Mouse (Mus musculus): ENCODE data around the gene Gm10644.

Gm10644 gene

DNA sequence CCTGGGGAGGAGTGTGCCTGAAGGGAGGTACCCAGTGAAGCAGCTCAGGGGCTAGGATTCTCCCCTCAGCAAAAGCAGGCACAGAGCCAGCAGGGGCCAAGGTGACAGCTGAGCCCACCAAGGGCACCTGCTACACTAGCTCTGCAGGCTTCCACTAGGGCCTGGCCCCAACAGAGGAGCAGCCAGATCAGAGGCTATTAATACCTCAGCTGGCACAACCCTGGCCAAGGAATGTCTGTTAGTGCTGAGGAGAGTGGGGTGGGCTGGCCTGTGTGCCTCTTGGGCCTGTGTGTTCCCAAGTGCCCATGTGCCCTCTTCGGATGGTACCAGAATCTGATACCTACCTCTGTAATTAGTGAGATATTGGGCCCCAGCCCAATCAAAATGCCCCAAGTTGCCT, 25.2 kb upstream of the Gm10644 start:
- no peak for DNase-seq

DNA sequence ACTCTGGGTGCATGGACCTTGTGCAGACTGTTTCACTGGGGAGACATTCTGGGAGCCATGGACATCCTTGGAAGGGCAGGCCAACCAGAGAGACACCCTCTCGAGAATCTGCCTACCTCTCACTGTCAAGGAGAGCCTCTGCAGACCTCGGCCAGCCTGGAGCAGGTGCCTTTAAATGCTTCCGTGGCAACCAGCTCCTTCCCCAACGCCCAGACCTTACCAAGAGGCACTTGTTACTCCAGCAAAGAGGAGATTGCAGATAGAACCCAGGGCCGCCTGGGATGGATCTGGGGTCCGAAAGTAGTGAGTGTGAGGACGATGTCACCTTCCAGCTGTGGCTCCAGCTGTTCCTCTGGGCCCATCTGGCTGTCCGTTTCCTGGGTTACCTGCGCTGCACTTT, 23.2 kb upstream of the Gm10644 start:
- DNase-seq = no peak

DNA sequence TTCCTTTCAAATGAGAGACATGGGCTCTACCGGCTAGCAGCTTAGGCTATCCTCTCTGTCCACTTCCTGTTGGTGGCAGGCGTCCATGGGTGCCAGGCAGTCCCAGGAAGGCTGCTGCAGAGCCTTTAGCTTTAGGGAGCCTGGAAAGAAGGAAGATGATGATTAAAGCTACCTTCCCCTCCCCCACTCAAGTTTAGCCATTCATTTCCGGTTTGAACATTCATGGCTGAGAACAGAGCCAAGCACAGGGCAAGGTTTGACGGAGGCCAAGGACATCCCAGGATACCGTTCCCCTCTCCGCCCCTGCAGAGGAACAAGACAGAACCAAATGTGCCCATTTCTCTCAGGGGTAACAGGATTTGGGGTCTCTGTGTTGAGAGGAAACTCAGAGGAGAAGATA, 22.6 kb upstream of the Gm10644 start:
- DNase-seq = no peak

DNA sequence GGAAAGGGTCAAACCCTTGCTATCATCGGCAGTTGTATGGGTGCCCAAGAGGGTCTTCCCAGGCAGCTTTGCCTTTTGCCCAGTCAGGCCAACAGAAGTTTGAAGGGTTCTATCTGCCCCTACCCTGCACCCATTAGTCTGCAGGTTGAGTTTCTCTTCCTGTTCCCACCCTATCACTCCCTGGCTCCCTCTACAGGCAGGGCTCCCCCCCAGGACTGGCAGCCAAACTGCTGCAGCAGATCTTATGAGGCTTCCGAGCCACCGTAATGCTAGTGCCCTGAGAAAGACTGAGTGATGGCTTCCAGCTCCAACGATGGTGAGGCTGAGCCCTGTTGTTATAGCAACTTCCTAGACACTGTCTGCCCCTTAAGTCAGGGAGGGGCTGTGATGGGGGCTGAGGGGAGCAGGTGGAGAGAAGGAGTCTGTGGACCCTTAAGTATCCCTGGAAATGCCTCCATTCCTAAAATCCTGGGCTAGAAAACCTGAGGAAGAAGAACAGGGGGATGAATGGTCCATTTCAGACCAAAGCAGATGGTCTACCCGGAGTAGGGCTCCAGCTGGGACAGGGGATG, 21.9 kb upstream of the Gm10644 start:
- no peak for DNase-seq

DNA sequence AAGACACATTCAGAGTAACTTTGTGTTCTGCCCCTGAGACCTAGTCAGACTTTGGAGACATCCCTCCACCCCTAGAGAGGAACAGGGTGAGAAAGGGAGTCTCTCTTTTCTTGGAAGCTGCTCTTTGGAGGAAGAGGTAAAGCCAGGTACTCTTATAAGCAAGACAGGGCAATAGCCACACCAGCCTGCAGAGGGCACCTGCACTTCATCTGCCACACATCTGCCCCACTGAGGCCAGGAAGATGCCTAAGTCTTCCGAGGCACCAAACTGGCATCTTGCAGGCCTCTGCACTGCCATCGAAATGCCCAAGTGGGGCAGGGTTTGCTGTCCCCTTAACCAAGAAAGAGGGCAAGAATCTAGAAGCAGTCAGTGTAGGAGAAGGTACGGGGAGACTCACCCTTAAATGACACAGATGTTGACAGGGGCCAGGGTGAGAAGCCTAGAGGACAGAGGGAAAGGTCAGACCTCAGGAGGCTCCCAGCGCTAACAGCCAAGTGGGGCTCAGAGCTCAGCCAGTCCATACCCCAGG, 21.2 kb upstream of the Gm10644 start:
- DNase-seq = peak; percentile 52

DNA sequence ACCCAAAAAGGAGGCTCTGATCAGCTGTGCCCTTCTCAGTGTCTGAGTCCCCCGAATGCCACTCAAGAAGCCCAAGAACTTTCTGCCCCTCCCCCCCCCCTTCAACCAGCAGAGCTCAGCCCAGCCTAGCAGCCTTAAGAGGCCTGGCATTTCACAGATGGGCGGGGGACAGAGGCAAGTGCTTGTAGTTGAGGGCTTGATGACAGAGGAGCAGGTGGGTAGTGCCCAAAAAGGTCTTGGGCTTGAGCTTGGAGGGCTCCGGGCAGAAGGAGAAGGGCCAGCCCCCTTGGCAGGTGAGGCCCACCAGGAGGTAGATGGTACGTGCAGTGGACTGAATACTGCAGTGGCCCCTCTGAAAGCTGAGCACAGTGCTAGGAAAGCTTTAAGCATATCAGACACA, 19.5 kb upstream of the Gm10644 start:
- DNase-seq = no peak

DNA sequence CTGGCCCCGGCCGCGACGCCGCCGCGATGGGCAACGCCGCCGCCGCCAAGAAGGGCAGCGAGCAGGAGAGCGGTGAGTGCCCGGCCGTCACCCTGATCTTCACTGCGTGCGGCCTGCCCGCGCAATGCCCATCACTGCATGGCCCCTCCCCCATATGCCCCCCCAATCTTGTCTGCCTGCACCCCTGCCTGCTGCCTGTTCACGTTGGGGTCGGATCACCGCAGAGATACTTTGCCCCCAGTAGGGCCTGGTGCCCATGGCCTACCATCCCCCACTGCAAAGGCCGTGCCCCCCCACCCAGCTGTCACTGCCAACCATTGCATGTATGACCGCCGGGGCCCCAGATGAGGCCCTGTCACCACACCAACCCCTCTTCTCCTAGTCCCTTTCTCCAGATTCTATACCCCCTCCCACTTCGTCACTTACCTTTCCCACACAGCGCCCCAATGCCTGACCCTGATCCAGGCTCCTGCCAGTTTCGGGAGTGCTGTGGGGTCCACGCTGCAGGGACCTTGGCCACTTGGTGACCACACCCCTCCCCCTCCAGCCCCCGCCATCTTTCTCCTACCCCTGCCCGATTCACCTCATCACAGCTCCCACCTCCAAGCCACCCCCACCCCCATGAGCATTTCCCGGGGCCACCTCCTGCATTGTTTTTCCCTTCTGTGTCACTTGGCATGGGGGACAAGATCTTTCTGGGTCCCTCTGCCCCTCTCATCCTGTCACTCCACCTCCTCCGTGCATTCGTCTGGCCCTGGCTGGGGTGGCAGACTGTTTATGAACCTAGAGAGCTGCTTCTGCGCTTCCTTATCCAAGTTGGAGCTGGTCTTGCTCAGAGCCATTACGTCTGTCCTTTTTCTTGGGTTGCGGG, 18.4 kb upstream of the Gm10644 start:
- no peak for DNase-seq

DNA sequence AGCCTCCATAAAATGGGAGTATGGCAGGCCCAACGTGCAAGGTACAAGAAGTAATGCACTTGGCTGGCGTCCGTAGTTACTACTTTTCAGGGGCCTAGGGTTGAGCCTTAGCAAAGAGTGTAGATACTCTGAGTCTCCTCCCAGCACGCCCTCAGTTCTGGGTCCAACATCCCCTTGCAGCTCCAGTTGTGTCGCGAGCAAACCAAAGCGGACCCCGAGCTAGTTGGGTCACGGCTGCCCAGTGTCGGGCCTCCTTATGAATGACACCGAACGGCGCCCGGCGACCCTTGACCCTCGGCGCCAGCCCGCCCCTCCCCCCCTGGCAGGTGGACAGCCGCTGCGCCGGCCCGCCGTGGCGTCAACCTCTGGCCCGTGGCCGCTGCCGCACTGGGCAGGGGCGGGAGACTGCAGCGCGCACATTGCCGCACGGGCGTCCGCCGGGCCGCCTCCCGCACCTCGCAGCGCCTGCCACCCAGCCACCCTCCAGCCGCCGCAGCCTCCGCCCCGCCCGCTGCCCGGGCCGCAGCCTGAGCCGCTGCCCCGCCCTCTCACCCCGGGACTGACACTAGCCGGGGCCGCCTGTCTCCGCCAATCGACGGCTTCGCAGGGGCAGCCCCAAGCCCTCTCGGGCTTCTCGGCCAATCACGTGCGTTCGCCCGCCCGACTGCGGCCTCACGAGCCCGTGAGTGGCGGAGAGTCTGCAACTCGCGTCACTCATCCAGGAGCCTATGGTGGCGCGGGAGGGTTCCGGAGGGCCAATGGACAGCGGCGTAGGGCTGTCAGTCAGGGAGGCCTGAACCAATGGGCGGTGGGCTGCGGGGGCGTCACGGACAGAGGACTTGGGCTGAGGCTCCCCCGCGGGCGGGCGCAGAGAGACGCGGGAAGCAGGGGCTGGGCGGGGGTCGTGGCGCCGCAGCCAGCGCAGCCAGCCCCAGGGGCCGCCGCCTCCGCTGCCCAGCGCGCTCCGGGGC, 17.4 kb upstream of the Gm10644 start, which contains the start of gene Prkaca:
Gene Prkaca, plus strand, starts transcription at position 844 of the 971 bp plus-strand sequence.
- DNase-seq = peak; percentile 97

DNA sequence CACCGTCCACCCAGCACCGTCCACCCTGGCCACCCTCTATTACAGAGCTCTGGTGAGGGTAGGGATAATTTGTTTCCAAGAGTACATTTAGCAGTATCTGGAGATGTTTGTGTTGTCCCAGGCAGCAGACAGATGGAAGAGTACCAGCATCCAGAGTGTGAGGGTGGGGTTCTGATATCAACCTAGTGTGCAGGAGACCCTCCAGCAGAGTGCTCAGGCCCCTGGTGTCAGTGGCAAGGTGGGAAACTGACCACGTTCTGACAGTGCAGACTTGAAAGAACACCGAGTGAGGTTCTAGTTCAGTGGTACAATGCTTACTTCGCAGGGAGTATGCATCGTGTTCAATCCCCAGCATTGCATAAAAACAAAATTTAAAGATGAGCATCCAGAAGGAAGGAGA, 16.7 kb upstream of the Gm10644 start:
- DNase-seq = no peak

DNA sequence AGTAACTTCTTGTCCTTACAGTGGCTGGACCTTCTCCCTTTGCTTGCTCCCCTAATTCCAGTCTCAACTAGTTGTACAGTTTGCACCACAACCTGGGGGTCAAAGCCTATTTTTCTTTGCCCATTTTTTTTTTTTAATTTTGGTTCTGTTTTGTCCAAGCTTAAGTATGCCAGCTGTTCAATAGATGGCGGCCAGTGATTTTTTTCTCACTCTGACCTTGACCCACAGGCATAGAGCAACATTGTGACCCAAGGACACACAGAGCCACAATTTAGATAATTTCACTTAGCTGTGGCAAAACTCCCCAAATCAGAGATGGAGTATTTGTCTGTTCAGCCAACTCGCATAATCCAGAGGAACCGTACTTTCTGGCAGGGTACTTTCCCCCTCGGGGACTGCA, 16.1 kb upstream of the Gm10644 start:
- DNase-seq = no peak

DNA sequence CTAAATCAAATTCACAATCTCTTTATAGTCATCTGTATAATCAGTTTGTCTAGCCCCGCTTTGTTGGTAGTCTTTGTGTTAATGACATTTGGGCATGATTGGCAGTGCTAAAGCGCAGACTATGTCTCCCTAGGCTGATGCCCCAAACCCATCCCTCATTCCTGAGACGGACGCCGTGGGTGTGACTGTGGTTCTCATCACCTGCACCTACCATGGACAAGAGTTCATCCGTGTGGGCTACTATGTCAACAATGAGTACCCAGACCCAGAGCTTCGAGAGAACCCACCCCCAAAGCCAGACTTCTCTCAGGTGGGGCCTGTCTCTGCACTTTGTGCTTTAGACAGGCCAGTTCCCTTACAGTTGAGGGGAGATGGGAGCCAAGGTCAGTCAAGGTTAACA, 12.7 kb upstream of the Gm10644 start:
- no peak for DNase-seq

DNA sequence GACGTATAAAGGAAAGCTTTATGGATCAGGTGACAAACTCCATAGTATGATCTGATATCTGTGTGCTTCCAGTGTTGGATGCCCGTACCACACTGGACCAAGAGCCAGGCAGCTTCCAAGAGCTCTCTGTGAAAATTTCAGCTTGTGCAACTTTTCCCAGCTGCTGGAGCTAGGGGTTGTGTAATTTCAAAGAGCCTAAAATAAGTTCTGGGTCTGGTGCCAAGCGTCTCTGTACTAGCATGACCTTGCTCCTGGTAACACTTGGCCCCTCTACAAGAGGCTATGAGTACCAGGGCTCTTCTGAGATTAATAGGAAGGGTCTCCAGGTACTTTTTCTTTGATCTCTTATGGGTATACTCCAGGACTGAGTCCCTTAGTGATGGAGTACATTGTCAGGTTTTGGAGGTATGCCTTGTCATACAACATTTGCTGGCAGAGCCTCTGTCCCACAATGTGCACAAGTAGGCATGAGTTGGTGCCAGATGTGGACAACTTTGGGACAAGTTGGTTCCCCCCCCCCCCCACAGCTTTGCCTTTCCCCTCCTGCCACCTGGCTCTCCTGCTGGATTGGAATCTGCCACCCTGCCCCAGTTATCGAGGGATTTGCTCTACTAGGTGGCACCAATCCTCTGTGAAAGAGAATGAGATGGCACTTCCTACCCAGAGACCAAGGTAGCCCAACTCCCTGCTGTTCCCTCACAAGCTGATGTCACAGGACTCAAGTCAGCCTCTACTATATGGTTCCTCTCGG, 9.2 kb upstream of the Gm10644 start:
- DNase-seq = no peak

DNA sequence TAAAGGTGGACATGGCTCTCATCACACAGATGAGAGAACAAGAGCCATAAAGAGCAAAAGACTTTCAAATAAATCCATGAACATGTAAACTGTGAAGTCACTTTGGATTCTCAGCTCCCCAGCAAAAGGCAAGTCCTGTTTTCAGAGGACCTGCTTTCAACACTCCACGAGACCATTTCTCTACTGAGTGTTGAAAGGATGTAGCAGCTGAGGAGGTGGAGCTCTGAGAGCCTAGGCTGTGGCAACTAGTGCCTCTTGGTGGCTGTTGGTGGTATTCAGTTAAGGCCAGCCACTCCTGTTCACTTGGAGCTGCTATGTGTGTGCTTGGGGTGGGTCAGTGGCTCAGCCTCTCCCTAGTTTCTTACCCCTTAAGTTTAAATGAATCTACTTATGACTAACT, 1.8 kb upstream of the Gm10644 start:
- DNase-seq = peak; percentile 52

DNA sequence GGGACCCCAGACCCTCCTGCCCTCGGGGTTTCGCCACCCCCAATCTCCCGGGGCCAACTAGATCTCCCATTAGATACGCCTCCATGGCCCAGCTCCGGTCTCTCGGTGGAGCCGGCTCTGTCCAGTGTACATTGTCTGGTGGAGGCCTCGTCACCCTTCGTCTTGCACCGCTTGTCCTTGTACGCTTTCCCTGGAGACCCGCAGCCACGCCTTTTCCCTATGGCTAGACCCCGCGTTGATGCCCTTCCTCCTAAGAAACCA, 883 bp upstream of the Gm10644 start:
- no peak for DNase-seq

DNA sequence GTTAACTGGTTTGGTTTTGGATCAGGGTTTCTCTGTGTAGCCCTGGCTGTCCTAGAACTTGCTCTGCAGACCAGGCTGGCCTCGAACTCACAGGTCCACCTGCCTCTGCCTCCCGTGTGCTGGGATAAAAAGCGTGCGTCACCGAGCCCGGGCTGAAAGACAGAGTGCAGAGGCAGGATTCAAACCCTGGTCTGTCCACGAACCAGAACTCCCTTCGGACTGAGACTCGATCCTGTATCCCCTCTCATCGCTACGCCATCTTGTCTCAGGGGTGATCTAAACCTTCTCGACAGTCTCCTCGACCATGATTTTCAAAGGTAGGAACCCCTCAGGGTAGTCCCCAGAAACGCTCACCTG, 278 bp downstream of the Gm10644 start:
- no peak for DNase-seq

DNA sequence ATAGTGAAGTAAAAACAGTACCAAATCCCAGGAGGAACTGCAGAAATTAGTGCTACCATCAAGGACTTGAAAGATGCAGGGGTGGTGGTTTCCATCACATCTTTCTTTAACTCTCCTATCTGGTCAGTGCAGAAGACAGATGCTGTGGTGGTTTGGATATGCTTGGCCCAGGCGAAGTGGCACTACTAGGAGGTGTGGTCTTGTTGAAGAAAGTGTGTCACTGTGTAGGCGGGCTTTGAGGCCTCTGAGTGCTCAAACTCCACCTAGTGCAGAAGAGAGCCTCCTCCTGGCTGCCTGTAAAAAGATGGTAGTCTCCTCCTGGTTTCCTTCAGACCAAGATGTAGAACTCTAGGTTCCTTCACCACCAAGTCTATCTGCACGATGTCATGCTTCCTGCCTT, 9.5 kb downstream of the Gm10644 start:
- no peak for DNase-seq

DNA sequence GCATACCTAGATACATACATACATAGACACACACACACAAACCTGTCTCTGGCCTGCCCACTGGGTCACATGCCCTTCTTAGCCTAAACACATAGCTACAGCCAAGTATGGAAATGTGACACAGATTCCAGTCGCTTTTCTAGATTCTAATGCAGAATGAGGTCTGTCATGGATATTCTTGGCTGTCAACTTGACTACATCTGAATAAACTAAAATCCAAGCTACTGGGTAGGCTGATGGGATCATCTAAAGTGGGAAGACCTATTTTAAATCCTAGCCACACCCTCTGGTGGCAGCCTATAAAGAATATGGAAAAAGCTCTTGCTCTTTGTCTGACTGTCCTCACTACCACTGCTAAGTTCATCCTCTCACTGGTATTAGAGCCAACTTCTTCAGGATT, 12.6 kb downstream of the Gm10644 start:
- no peak for DNase-seq

DNA sequence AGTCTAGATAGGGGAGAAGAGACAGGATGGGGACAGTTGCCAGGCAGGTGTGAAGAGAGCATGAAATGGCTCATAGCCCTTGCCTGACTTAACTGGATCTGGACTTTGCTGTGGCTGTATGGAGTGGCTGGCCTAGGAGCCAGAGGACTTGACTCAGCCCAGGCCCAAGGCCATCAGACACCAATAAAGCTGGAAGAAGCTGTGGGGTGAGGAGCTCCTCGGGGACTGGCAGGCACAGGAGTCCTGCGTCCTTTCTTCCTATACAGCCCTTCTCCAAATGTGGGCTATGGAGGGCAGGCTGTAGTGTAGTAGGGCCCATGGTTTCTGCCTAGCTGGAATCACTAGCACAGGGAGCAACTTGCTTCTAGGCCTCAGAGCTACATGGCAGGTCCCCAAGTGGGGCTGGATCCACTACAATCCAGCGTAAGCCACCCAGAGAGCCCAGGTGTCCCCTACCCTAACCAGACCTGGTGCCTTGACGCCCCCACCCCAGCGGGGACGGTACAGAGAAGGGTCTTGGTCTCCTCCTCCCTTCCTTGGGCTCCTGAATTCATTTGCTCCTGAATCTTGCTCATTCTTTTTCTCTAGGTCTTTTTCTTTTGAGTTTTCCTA, 13.8 kb downstream of the Gm10644 start:
- no peak for DNase-seq

DNA sequence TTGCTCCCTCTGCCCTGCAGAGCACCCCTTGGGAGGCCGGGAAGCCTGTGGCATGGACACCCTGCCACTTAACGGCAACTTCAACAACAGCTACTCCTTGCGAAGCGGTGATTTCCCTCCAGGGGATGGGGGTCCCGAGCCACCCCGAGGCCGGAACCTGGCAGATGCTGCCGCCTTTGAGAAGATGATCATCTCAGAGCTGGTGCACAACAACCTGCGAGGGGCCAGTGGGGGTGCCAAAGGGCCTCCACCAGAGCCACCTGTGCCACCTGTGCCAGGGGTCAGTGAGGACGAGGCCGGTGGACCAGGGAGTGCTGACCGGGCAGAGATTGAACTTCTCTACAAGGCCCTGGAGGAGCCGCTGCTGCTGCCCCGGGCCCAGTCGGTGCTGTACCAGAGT, 16.7 kb downstream of the Gm10644 start:
- no peak for DNase-seq

DNA sequence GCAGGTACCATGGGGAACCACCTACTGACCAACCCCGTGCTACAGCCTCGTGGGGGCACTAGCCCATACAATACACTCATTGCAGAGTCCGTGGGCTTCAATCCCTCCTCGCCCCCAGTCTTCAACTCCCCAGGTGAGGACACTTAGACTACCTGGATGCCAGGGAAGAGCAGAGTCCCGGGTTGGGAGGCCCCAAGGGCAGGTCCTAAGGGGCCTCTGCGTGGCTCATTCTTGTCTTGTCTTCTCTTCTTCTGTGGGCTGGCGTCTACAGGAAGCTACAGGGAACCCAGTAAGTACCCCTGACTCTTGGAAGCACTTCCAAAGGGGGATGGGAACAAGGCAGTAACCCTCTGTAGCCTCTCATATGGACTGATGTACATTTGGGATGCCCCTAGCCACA, 17.4 kb downstream of the Gm10644 start:
- DNase-seq = no peak

DNA sequence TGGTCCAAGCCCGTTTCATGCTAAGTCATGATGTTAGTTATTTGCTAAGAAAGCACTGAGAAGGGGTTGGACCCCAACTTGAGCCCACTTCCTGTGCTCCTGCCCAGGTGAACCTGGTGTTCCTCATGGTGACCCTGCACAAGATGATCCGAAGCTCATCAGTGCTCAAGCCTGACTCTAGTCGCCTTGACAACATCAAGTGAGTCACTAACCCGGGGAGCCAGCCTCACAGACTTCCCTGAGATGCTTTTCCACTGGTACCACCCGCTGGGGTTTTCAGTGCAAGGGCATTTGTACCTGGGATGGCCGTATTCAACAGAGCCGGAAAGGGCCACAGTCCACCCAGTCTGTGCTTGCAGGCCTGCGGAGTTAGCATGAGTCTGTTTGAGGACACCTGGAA, 19.6 kb downstream of the Gm10644 start:
- no peak for DNase-seq

DNA sequence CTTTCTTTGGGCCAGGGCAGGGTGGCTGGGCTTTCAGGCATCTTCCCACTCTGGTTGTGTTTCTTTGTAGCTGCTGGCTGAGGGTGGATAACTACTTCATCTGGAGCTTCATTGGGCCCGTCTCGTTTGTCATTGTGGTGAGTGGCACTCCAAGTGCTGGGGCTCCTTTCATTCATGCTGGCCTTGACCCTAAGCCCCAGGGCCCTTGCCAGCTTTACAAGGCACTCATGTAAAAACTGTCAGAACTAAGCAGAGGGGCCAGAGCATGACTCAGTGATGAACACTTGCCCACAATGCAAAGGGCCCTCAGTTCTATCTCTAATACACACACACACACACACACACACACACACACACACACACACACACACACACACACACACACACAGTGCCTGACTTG, 20.0 kb downstream of the Gm10644 start:
- DNase-seq = no peak

DNA sequence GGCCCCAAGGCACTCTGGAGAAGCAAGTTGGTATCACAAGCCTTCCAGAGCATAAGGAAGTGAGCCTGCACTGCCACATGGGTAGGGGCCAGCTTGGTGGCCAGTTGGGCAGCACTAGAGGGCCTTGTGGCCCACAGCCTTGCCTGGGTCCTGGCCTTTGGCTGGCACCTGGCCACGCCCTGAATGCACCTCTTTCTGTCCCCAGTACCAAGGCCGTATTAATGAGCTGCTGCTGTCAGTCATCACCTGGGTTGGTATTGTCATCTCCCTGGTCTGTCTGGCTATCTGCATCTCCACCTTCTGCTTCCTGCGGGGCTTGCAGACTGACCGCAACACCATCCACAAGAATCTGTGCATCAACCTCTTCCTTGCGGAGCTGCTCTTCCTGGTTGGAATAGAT, 20.8 kb downstream of the Gm10644 start:
- DNase-seq = no peak

Measured in thymus, postnatal 25 days (tissue).